Mouse (Mus musculus) adrenal gland, postnatal 10 days (tissue): Measurements from ENCODE around the gene Tomm34. TPM values are rescaled to one million over a fixed set of nuclear protein-coding genes. Genes with fewer than 3 reads are reported as not detected.
"Not testable (repeated sequence)": the region's sequence is repeated elsewhere in the genome, so short reads cannot be mapped to it uniquely, and the experiment has no call there.

Source experiments
- DNase-seq: peaks from one replicate; pipeline ENCODE4 v3.0.0; 2021; ENCODE audit warnings: mixed read lengths
- total RNA-seq, 2 experiments: library from RNA; stranded (reverse); gene quantifications; 2 replicates each; pipeline ENCODE4 v1.2.3; 2021

Gene Tomm34
- total RNA-seq, 2 experiments from 2014 or later: 24.6 to 29.5 TPM

DNA sequence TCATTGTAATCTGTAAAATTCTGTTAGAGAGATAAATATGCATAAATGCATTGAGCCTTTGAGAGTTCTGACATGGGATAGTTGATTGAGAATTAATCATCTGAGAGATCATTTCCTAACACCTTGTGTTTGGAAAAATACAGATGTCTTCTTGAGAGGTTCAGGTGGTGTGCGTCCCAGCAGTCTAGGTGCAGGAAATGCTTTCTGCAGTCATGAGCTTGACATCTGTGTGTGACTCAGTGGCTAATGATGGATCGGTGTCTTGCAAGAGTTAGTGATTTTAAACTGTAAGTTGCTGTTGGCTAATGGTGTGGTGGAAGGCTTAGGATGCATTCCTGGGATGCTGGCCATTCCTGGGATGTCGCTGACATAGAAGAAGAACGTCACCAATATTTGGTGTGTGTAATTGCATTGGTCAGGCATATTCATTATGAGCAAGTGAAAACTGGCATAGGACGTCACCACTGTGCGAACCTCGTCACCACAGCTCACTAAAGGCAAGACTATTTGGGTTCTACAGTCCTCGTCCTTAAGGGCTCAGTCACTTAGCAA is 6.0 kb upstream of the Tomm34 start:
- no peak for DNase-seq

- no peak for DNase-seq
Observed at GRCm38 (mm10) chr2:164075088-164075487, 4.1 kb upstream of the Tomm34 start.

DNA sequence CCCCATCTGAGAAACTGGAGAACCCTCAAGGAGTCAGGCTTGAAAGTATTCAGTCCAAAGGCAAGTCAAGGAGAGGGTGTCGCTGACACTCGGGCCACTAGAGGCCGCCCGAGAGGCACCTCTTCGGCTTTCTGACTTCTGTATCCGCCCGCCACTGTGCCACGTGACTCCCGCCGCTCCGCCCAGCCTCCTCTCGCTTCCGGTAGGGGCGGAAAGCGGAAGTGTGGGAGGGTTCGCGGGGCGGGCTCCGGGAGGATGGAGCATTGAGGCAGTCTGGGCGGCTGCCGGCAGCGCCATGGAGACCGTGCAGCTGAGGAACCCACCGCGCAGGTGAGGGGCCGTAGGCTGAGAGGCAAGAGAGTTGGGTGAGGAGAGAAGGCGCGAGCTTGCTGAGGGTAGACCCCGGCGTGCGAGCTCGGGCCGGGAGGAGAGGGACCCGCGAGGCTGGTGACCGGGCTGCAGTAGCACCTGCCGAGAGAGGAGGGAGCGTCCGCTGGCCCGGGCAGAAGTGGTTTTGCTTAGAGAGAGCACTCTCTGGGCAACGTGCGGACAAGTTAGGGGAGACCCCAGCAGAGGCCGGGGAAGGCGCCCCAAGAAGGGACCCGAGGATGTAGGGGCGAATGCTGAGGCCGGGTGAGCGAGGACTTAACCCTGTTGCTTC is 3.1 kb upstream of the Tomm34 start:
- peak; percentile 99 for DNase-seq

- DNase-seq: no peak
Observed at GRCm38 (mm10) chr2:164073120-164073519, 2.2 kb upstream of the Tomm34 start.

DNA sequence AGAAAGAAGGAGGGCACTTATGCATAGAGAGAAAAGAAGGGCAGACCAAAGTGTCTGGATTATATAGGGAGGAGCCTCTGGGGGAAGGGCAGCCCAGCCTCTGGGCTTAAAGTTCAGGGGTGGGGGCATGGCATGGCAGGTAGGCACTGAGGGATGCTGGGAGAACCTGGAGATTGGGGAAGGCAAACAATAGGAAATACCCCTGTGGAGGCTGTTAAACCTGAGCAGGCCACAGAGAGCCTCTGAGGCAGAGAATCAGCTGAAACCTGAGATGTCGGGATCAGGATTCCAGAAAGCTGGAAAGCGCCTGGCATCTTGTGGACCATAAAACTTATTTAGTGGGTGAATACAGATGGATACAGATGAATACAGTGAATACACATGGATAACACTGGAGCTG is 1.1 kb upstream of the Tomm34 start:
- DNase-seq: no peak

DNA sequence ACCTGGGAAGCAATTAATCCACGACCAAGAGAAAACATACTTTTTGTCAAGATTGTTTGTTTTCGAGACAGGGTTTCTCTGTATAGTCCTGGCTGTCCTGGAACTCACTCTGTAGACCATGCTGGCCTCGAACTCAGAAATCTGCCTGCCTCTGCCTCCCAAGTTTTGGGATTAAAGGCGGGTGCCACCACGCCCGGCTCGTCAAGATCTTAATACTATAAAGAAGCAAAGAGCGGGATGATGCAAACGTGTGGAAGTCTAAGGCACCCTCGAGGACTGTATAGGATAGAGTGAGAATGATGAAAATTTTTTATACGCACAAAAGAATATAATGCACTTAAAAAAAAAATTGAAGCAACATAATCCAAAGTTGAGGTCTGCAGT is 460 bp upstream of the Tomm34 start:
- not testable (repeated sequence) for DNase-seq

DNA sequence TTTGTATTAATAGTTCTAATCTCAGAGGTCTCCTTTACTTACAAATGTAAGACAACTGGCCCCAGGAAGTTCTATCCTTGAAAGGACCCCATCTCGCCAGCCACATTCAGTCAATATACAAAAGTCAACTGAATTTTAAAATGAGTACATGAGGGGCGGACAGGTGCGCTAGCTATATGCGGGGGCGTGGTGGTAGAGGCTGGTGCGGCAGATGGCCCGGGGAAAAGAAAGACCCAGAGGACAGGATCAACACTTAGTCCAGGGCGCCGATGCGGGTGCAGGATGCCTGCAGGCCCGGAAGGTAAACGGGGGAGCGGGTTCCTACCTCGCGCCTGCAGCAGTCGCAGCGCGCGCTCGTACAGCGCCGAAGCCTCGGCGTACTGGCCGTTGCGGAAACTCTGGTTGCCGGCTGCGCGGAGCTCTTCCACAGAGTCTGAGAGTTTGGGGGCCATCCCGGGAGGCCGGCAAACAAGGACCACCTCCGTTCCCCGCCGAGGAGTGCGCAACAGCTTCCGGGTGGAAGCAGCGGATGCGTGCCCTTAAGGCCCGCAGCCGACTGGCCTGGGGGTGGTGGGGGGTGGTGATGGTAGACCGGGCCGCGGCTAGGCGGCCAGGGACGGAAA is 716 bp downstream of the Tomm34 start, which contains the start of gene Stk4:
Gene Stk4 (plus strand): TSS at position 181 of the 623 bp plus-strand sequence.
- DNase-seq: no peak

DNA sequence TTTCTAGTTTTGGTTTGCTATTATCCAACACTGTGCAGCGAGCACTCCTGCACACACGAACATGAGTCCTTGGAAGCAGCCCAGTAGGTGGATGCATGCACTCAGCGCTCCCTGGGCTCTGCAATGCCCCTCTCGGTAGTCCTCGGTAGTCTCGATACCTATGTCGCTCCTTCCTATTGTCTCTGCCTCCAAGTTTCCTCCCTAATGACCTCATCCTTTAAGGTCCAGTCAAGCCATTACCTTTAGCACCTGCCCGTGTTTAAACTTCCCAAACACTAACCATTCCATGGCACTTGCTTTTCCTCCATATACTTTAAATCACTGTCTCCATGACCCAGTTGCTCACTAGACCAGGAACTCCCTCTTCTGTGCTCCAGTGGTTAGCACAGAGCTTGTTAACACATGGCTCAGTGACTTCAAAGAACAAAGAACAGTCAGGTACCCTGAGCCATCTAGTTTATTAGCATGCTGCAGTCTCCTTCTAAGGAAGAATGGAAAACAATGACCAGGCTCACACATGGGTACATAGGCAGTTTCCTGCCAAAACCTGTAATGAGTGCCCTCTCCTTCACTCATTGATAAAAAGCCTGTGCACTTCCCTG is 11.2 kb downstream of the Tomm34 start:
- no peak for DNase-seq

DNA sequence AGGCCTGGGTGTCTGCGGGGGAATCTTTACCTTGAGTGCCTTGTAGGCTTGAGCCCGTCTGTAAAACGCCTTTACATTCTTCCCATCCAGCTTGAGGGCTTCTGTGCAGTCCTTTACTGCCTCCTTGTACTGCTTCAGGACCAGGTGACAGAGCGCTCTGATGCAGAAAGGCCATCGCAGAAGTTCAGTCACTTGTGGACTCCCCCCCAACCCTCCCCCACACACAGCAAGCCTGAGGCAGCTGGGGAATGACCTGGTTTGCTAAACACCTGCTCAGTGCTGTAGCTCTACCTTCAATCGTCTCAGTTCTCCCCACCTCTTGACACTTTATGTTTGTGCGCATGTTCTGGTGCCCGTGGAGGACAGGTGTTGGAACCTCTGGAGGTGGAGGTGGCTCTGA is 16.3 kb downstream of the Tomm34 start:
- no peak for DNase-seq

- peak; percentile 78 for DNase-seq
Observed at GRCm38 (mm10) chr2:164053767-164054166, 17.2 kb downstream of the Tomm34 start.

DNA sequence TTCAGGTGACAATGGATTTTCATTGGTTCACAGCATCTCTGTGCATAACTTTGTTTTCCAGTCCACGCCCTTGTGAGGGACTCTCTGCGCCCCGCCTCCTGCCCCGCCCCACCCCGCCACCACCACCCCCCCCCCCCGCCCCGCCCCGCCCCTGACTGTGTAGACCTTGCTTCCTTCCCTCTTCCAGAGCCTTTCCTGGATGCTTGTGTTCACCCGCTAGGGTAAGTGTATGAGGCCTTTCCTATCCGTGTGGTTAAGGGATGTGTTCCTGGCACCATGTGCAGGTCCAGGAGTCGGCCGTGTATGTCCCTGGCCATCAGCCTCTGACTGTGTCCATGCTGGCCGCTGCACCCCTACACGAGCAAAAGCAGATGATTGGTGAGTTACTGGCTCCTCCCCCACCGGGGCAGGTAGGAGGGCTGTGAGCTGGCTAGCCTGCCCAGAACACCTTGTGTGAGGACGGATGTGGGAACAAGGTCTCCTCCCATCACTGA is 23.7 kb downstream of the Tomm34 start:
- DNase-seq: peak; percentile 26

DNA sequence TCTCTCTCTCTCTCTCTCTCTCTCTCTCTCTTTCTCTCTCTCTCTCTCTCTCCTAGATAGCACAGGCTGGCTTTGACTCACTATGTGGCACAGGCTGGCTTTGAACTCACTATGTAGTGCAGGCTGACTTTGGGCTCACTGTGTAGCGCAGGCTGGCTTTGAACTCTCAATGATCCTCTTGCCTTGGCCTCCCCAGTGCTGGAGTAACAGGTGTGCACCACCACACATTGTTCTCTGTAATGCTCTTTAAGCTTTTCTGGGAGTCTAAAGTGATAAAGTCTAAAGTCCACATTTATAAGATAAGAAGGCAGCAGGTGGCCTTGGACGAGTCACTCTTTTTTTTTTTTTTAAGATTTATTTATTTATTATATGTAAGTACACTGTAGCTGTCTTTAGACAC is 29.4 kb downstream of the Tomm34 start:
- DNase-seq: no peak

GRCm38 (mm10) chr2:164040949-164041348 is 30.0 kb downstream of the Tomm34 start:
- DNase-seq: no peak

- no peak for DNase-seq
Observed at GRCm38 (mm10) chr2:164038407-164039028, 32.5 kb downstream of the Tomm34 start.

DNA sequence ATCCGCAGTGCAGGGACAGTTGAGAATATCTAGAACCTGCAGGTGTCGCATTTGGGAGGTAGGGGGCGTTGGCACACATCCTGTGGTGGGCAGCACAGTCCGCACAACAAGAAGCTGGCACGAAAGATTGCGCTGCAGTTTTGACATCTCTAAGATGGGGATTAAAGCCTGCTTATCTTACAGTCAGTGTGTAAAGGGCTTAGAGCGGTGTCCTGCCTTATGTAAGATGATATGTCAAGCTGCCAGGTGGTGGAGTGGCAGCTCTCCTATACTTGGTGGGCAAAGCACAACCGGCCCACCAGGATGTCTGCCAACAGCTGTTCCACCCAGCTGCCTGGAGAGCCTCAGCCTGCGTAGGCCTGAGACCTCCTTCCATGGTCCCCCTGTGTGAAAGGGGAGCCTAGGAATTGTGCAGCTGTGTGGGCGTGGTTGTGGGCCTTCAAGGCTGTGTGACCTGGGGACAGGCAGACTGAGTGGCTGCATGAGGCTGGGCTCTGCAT is 34.4 kb downstream of the Tomm34 start:
- DNase-seq: no peak

GRCm38 (mm10) chr2:164032973-164033372 is 38.0 kb downstream of the Tomm34 start:
- DNase-seq: no peak

GRCm38 (mm10) chr2:164031147-164031546 is 39.8 kb downstream of the Tomm34 start:
- DNase-seq: no peak

DNA sequence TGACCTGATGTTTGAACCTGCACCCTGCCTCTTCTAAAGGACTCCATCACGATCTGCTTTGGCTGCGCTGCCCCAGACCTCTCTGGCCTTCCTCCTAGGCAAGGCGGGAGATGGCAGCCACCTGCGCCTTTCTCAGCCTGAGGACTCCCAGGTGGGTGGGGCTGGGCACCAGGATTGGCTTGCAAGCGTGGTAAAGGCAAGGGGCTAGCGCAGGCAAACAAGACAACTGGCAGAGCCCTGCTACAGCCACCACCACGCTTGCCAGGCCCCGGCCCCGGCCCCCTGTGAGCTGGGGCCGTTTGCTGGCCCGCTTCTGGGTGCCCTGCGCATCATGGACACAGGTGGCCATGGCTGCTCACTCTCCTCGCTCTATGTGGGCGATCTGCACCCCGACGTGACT is 45.8 kb downstream of the Tomm34 start, which contains the start of gene Pabpc1l:
Gene Pabpc1l (plus strand): TSS at position 301 of the 400 bp plus-strand sequence.
- DNase-seq: no peak

DNA sequence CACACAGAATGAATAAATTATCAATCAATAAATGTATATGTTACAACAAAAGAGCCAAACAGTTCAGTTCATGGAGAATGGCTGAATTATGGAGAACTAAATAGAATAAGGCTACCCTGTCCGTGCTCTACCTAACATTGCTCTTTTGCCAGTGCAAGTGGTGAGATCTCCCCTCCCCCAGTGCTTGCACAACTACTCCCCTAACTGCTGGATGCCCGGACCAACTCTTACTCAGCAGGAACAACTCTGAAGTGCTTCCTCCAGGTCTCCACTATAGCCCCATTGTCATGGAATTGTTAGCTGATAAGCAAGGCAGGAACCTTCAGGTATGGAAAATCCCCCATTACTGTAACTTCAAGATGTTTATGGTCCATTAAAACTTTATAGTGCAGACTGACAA is 48.9 kb downstream of the Tomm34 start:
- DNase-seq: no peak

DNA sequence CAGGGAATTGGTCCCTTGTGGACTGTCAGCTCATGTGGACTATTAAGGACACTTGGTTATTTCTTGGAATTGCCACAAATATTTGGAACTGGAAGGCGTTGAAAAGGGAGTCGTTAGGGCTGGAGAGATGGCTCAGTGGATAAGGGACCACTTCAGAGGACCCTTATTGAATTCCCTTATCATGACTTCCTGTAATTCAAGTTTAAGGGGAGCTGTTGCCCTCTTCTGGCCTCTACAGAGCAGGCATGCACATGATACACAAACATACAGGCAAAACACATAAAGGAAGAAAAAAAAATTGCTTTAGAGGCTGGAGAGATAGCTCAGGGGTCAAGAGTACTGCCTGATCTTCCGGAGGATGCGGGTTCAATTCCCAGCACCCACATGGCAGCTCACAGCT is 51.0 kb downstream of the Tomm34 start:
- DNase-seq: no peak

- DNase-seq: no peak
Observed at GRCm38 (mm10) chr2:164018910-164019309, 52.1 kb downstream of the Tomm34 start.

DNA sequence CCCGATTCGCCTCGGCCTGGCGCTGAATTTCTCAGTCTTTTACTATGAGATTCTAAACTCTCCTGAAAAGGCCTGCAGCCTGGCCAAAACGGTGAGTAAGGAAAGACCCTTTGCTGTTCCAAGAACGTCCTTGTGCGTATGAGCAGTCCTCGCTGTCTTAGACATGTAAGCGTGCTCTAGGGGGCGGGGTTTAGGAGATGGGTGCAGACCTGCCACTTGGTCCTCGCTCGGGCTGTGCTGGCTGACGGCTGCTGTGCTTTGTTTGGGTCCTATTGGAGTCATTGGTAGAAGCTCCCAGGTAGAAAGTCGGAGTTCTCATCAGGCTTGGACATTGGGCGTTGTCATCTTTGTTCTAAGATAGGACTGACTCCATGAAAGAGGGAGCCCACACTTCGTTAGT is 55.7 kb downstream of the Tomm34 start:
- DNase-seq: no peak

GRCm38 (mm10) chr2:164010944-164011343 is 60.0 kb downstream of the Tomm34 start:
- no peak for DNase-seq
